Mouse (Mus musculus): ENCODE measurements around the gene Nrn1.

The Nrn1 gene

GRCm38 (mm10) chr13:36724533-36725470 is 10.1 kb downstream of the Nrn1 start:
- no peak for DNase-seq (ENCODE audit: extremely low read depth, low read depth)

- no peak for DNase-seq (ENCODE audit: extremely low read depth, low read depth)
Observed at GRCm38 (mm10) chr13:36723726-36724300, 11.1 kb downstream of the Nrn1 start.

DNA sequence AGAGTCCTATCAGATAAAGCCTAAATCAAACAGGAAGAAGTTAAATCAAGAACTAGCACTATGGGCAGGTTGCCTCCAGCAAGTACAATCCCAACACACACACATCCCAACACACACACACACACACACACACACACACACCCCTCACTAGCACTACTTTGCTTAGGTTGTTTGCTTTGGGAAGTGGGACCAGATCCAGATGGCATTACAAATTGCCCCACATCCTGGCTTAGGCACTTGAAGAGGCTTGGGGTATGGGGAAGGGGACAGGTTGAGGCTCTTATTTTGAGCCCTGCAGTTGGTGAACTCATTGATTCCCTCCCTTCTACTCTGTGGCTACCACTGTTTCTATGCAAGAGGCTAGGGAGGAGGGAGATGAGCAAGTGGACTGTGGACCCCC is 12.6 kb downstream of the Nrn1 start:
- no peak for DNase-seq (ENCODE audit: extremely low read depth, low read depth)

GRCm38 (mm10) chr13:36720297-36721017 is 14.5 kb downstream of the Nrn1 start:
- DNase-seq (ENCODE audit: extremely low read depth, low read depth) = no peak

DNA sequence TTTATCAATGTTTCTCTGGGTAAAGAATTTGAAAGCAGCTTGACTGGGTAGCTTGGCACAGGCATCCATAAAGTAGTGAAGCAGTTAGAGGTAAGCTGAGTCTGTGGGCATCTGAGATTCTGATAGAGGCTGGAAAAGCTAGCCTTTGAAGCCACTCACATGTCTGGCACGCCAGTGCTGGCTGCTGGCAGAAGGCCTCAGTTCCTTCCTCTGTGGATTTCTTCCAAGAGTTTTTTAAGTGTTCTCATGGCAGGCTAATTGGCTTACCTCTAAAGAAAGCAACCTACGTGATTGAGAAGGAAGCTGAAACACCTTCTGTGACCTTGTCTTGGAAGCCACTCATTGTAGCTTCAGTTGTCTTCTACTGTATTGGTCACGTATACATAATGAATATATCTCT is 17.6 kb downstream of the Nrn1 start:
- no peak for DNase-seq (ENCODE audit: extremely low read depth, low read depth)

DNA sequence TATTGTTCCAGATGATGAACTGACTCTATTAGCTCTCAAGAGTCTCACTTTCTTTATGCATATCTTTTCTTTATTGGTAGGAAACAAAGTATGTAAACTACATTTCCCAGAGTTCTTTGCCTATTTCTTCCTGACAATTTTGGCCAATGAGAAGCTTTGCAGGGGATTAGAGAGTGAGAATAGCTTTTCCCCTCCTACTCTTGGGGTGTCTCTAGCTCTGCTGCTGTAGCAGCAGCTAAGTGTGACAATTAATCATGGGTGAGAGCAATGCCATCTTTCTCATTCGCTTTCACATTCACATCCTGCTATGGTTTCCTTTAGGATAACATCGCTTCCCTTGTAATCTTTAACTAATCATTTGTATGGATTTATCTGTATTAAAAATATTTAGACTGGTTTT is 18.2 kb downstream of the Nrn1 start:
- no peak for DNase-seq (ENCODE audit: extremely low read depth, low read depth)

DNA sequence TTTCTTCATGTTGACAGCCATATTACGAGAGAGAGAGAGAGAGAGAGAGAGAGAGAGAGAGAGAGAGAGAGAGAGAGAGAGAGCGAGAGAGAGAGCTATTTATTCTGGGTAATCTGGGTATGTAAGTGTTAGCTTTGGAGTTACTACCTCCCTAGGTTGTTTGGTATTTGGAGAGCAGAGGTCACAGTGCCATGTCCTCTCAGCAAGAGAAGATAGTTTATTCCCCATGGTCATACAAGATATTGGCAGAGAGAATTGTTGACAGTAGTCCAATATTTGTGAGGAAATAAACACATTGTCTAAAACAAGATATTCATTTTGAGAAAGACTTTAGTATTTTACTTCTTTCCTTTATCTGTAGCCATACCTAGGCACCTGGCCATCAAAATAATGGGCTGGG is 20.8 kb downstream of the Nrn1 start:
- DNase-seq (ENCODE audit: extremely low read depth, low read depth) = no peak

GRCm38 (mm10) chr13:36707088-36707690 is 27.7 kb downstream of the Nrn1 start:
- no peak for DNase-seq (ENCODE audit: extremely low read depth, low read depth)

GRCm38 (mm10) chr13:36696351-36696771 is 38.6 kb downstream of the Nrn1 start:
- no peak for DNase-seq (ENCODE audit: extremely low read depth, low read depth)

DNA sequence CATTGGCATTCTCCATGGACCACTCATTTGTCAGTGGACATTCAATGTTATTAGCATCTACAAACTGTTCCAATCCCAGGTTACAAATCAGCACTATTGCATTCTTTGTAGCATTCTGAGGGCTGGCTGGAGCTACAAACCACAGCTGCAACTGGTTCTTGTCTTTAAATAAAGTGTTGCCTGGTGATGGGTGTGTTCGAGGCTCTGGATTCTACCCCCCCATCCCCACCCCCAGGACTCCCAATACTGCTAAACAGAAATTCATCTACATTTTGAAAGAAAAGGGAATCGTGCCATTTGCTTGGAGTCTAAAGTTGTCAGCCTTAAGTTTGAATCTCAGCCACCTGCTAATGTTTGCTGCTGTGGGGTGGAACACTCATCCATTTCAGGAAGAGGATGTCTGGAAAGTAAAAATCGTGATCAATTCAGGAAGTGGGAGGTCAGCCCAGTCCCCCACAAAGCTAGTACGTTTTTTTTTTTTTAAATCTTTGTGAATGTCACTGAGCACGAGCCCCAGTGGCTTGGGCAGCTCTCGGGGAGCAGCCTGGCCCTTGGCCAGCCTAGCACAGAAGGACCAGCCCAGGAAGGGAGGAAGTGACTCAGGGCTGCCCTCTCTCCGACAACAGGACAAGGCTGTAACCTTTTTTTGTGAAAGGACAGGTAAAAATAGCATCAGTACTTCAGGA is 39.3 kb downstream of the Nrn1 start:
- no peak for DNase-seq (ENCODE audit: extremely low read depth, low read depth)

DNA sequence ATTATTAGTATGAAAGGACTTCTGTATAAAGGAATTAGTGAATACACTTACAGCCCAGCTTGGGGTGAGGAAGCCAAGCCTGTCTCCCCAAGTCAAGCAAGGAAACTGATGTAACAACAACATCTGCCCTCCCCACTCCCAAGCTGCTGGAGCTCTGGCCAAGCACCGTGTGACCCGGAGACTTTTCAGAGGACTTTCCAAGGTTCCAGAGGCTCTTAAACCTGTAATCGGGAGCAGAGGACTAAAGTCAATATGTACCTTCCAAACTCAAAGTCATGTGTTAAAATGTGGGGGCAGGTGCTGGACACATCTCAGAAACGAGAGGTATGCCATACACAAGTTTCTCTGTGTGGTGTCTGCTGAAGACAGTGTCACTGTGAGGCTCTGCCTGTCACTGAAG is 51.4 kb downstream of the Nrn1 start:
- no peak for DNase-seq (ENCODE audit: extremely low read depth, low read depth)

DNA sequence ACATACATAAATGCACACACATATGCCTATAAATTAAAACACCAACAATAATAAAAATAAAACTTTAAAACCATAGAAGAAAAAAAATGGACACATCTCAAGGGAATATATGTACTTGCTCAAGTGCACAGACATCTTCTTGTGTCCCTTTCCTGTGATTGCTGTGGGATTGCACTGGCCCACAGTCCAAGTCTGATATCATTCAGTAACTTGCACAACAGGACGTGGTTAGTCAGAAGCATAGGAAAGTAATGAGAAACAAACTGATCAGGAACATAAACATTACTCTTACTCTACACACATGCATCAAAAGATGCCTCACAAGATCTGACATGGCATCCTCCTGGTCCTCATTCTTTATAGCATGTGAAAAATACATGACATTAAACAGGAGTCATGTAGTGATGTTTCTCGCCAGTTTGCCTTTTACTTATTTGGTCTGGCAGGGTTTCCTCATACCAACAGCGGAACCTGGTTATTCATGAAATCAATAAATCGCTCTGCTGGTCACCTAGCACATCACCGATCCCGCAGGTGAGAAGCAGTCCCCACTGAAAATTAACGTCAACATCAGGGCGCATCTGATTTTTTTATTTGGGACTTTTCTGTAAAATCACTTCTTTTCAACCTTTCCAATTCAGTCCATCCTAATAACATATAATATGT is 54.1 kb downstream of the Nrn1 start:
- no peak for DNase-seq (ENCODE audit: extremely low read depth, low read depth)

DNA sequence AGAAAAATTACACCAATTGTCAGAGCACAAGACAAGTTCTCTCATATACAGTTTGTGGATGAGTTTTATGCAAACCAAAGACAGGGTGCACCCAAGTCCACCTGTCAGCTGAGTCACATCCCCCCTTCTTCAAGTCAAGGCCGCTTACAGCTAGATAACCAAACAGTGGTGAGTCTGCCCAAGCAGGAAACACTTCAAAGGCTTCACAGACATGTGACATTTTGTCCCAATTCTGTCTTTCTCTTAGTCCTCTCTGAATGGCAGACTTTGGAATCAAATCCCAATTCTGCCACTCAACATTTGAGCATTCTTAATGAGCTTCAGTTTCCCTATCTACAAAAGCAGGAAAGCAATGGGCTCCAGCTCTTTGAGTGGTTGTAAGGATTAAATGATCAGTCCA is 55.6 kb downstream of the Nrn1 start:
- DNase-seq (ENCODE audit: extremely low read depth, low read depth) = no peak

All from MEL-GATA-1-ER (cell line).